Mouse (Mus musculus) T-helper 1 cell (primary cell): ENCODE measurements around the gene Olfr1416.

ENCODE experiments used
- in situ Hi-C: fragments of 300-600 bp; cut with MboI, MseI; formaldehyde crosslinking; loops from one replicate; pipeline ENCODE4 v1.15.1; 2025; ENCODE audit warnings: high pct_unique_total_duplicates

Gene Olfr1416

GRCm38 (mm10) chr1:92432791-92433190 is 52.1 kb downstream of the Olfr1416 start:
- in situ Hi-C loops = no loop called here

- in situ Hi-C loops = no loop called here
Observed at GRCm38 (mm10) chr1:92432098-92432497, 52.8 kb downstream of the Olfr1416 start.

- in situ Hi-C loops = no loop called here
Observed at GRCm38 (mm10) chr1:92431420-92431819, 53.5 kb downstream of the Olfr1416 start.

- in situ Hi-C loops = no loop called here
Observed at GRCm38 (mm10) chr1:92430991-92431390, 53.9 kb downstream of the Olfr1416 start.
